Mouse (Mus musculus): ENCODE measurements around the gene Agbl1.

DNA sequence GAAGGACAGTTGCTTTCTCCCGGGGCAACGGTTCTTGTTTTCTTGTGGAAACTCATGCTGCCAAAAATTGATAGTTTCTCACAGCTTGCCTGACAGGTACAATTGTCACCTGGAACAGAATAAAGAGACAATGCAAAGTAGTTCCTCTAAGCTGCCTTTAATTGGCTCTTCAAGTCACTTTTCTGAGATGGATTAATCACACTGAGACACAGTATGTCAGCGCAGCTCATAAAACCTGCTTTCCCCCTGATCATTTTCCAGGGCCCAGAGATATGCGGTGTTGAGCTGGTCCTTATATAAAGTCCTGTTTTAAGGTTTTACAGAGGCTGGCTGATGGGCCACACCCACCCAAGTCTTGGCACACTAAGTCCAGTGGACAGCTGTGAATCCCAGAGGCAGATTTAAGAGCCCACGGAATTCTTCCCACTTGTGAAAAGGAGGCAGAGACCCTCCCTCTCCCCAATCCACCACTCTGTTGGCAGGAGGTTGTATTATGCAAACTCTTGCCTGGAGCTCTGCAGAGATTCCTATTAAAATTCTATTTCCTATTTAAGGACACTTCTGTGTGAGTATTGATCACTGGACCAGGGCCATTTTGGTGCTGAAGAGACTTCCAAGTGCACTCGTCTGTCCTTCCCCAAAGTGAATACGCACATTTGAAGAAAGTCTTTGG, 9.8 kb upstream of the Agbl1 start:
- TF ChIP-seq NELFE (IDR thresholded peaks at IDR 0.05; ENCODE audit: low read depth, low read length) (no peak), CHD2 (IDR thresholded peaks at IDR 0.05; ENCODE audit: low read length) (no peak), CTCF (conservative IDR thresholded peaks at IDR 0.05 in 1 of 2, IDR thresholded peaks at IDR 0.05 in 1 of 2; ENCODE audit: low read depth in 2 of 2, low read length in 2 of 2) (no peak), SMC3 (IDR thresholded peaks at IDR 0.05; ENCODE audit: low read depth, low read length) (no peak), ELF1 (IDR thresholded peaks at IDR 0.05; ENCODE audit: low read depth, low read length) (no peak), ZC3H11A (IDR thresholded peaks at IDR 0.05; ENCODE audit: low read depth, low read length) (no peak), POLR2A (IDR thresholded peaks at IDR 0.05; ENCODE audit: low read depth, low read length) (no peak), EP300 (IDR thresholded peaks at IDR 0.05; ENCODE audit: low read length) (no peak), TBP (conservative IDR thresholded peaks at IDR 0.05; ENCODE audit: low read depth, low read length) (no peak), MAX (IDR thresholded peaks at IDR 0.05; ENCODE audit: low read length) (no peak), RAD21 (IDR thresholded peaks at IDR 0.05; ENCODE audit: low read depth, low read length) (no peak), POLR2AphosphoS2 (IDR thresholded peaks at IDR 0.05; ENCODE audit: low read depth, low read length) (no peak), JUN (IDR thresholded peaks at IDR 0.05; ENCODE audit: insufficient read depth, low read depth, low read length) (no peak), SIN3A (IDR thresholded peaks at IDR 0.05; ENCODE audit: low read length) (no peak)

All from CH12.LX (cell line).